ENCODE assay signal across 15 mouse cellular contexts in the genomic region with DNA sequence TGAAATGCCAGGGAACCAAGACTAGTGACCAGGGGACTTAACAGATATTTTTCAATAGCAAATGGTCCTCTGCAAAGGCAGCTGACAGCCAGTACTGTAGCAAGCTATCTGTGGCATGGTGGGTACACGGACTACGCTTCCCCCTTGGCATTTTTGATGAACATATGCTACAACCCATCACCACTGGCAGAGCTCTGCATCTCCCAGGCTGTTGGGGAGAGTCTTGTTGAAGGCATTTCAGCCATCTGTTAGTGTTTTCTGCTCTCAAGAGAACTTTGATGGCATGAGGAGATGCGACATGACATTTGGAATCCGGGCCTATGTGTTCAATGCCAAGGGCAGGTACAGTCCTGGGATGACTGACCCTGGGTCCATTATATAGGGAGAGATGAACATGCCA.
DNase-seq lines count a peak whose midpoint lies in the region.
"Had no signal": no experiment of that assay in that cellular context is flagged by ENCODE, and none has a peak within 500 bp of the region (broad histone marks: within the 10 kb centered on the region; RNA-seq: fewer than 3 reads in every experiment).

No protein-coding gene starts in this region.

- DNase-seq in cerebellum, postnatal 14 days: peak; percentile 19 to 50
- DNase-seq in cerebellum, adult 8-10 months: no peak
- peak; percentile 43 to 71 for DNase-seq in layer of hippocampus, adult 18-20 months (ENCODE audit: low spot score in 2 of 2)
- DNase-seq in layer of hippocampus, postnatal 25 days (ENCODE audit: extremely low spot score in 1 of 2, low spot score in 1 of 2): no peak
- peak; percentile 55 for DNase-seq in retina, postnatal 1 day
- no peak for DNase-seq in retina, embryonic 14.5 days (ENCODE audit: low spot score)
- no peak for DNase-seq in adrenal gland, adult (ENCODE audit: inconsistent age in 2 of 2, low spot score in 1 of 2)
- no peak for DNase-seq in heart, adult 8-10 months (ENCODE audit: low spot score)
- DNase-seq: adrenal gland, postnatal 14 days; cerebellum, adult 18-20 months; embryo, embryonic 11 days; gastrocnemius, adult 2 months; gastrocnemius, postnatal 25 days; heart, postnatal 10 days; heart, postnatal 4 days had no signal

Comparison
In these comparisons a context has a peak if more than half of its experiments do, and no peak if none do; other contexts are left out.
1. DNase-seq: peak in cerebellum, postnatal 14 days (2 of 2), layer of hippocampus, adult 18-20 months (2 of 2) and retina, postnatal 1 day (single experiment); none in cerebellum, adult 8-10 months (single experiment), layer of hippocampus, postnatal 25 days (0 of 2), retina, embryonic 14.5 days (single experiment), adrenal gland, adult (0 of 2) and heart, adult 8-10 months (single experiment).